Mouse (Mus musculus): ENCODE data around the gene Rmnd5a. TPM values are rescaled to one million over a fixed set of nuclear protein-coding genes. Genes with fewer than 3 reads are reported as not detected.
A peak's percentile ranks its signal among the peaks of the same experiment; 100 is the strongest.

Gene Rmnd5a
- polyA plus RNA-seq, 1 experiment from 2014 or later, result 10.7 TPM

GRCm38 (mm10) chr6:71439506-71440216 is 776 bp downstream of the Rmnd5a start:
- peaks cover 2% of the 10 kb centered on the region; the same call in 1 of the 2 replicates for H3K4me1 ChIP-seq (ENCODE audit: control insufficient read depth, insufficient read depth, low read length)
- H3K4me3 ChIP-seq (ENCODE audit: low read depth, low read length), result peak overlapping the region; percentile 82
- H3K9me3 ChIP-seq (ENCODE audit: control insufficient read depth, low read length), result no peaks in the 10 kb centered on the region
- H3K4me2 ChIP-seq (ENCODE audit: low read depth, severe bottlenecking), result peak overlapping the region; percentile 71
- H3K27ac ChIP-seq (replicated peaks; ENCODE audit: low read depth, low read length), result peak overlapping the region; percentile 89
- DNase-seq (ENCODE audit: low spot score) (peak; percentile 74), ATAC-seq (ENCODE audit: insufficient number of reproducible peaks, low FRiP score, low TSS enrichment, low read depth) (peak; percentile 15; the same call in 1 of the 2 replicates)
- H3K9ac ChIP-seq (ENCODE audit: low read length), result peak overlapping the region; percentile 89
- no peaks in the 10 kb centered on the region for H3K36me3 ChIP-seq (ENCODE audit: control insufficient read depth, insufficient read depth, low read length)
- WGBS, result under 1% methylated on average over 45 of the region's 62 CpGs
- no peaks in the 10 kb centered on the region for H3K27me3 ChIP-seq (ENCODE audit: control insufficient read depth, insufficient read depth, low read length)

DNA sequence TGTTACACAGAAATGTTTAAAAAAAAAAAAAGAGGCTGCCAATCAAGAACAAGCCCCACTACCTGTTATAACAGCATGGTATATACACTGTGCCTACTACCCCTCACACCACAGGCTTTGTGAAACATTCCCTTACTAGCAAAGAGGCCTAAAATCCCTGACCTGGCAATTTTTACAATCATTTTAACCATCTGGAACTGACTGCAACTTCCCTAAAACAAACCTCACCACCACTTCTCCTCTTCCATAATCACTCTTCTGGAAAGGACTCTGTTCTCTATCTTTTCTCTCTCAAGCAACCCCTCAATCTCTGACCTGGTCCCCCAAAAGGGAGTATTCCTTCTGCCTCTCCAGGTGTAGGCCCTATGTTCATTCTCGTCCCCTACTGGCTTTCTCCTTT is 2.4 kb downstream of the Rmnd5a start:
- Histone ChIP-seq H3K4me1 (ENCODE audit: control insufficient read depth, insufficient read depth, low read length) (peaks cover 4% of the 10 kb centered on the region; the same call in 1 of the 2 replicates), H3K27ac (replicated peaks; ENCODE audit: low read depth, low read length) (no peak overlapping the region), H3K9me3 (ENCODE audit: control insufficient read depth, low read length) (no peaks in the 10 kb centered on the region), H3K27me3 (ENCODE audit: control insufficient read depth, insufficient read depth, low read length) (no peaks in the 10 kb centered on the region), H3K4me2 (ENCODE audit: low read depth, severe bottlenecking) (no peak overlapping the region), H3K4me3 (ENCODE audit: low read depth, low read length) (no peak overlapping the region), H3K9ac (ENCODE audit: low read length) (no peak overlapping the region), H3K36me3 (ENCODE audit: control insufficient read depth, insufficient read depth, low read length) (no peaks in the 10 kb centered on the region)
- WGBS, result 75% methylated on average over 1 of the region's 1 CpGs
- DNase-seq (ENCODE audit: low spot score), result no peak
- no peak for ATAC-seq (ENCODE audit: insufficient number of reproducible peaks, low FRiP score, low TSS enrichment, low read depth)

DNA sequence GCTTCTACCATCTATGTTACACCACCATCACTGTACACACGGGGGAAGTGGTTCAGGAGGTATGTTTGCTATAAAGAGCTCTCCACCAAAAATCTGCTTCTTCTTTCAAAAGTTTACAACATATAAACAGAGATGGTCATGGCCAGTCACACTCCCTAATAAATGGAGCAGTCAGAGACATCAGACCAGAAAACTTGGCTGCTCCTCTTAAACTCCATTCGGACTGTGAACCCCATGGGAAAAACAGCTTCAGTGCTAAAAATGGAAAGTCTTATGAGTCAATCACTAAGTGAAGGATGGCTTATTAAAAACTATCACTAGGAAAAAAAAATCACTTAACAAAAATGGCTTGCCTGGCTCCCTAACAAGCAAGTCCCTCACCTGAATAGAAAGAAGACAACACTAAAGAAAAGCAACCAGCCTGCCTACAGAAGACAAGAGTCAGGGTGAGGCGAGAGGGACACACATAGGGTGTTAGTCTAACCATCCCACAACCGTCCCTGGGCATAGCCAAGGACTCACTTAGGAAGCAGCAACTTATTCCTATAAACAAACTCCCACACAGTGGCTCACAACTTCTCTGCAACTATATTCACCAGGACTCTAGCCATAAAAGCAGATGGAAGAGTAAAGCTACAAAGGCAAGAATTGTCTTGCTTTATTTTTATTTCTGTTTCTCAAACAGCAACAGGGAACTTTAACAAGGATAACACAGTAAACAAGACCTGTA is 12.3 kb downstream of the Rmnd5a start:
- no peak for ATAC-seq (ENCODE audit: insufficient number of reproducible peaks, low FRiP score, low TSS enrichment, low read depth)
- DNase-seq (ENCODE audit: low spot score), result no peak
- no peak overlapping the region for H3K27ac ChIP-seq (replicated peaks; ENCODE audit: low read depth, low read length)
- H3K27me3 ChIP-seq (ENCODE audit: control insufficient read depth, insufficient read depth, low read length), result no peaks in the 10 kb centered on the region
- H3K9ac ChIP-seq (ENCODE audit: low read length), result no peak overlapping the region
- no peak overlapping the region for H3K4me3 ChIP-seq (ENCODE audit: low read depth, low read length)
- no peaks in the 10 kb centered on the region for H3K9me3 ChIP-seq (ENCODE audit: control insufficient read depth, low read length)
- WGBS, result 86% methylated on average over 4 of the region's 4 CpGs
- peaks cover 2% of the 10 kb centered on the region for H3K4me1 ChIP-seq (ENCODE audit: control insufficient read depth, insufficient read depth, low read length)
- H3K36me3 ChIP-seq (ENCODE audit: control insufficient read depth, insufficient read depth, low read length), result peaks cover 3% of the 10 kb centered on the region; the same call in 1 of the 2 replicates
- no peak overlapping the region for H3K4me2 ChIP-seq (ENCODE audit: low read depth, severe bottlenecking)

DNA sequence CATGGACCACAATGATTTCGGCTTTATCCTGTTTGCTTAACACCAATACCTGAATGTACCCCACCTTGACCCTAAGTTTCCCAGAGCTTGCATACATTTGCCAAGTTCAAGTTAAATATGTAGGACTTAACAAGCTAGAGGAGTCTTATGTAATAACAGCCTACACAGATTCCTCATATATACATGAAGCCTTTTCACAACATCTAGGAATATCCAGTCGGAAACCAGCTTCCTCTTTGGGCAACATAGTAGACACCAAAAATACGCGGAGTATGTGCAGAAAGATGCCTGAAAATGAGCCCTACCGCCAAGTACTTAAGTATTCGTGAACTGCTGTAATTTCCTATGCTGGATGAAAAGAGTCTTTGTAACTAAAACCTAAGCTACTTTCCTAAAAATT is 14.8 kb downstream of the Rmnd5a start:
- 92% methylated on average over 6 of the region's 6 CpGs for WGBS
- H3K4me3 ChIP-seq (ENCODE audit: low read depth, low read length), result no peak overlapping the region
- no peak overlapping the region for H3K4me2 ChIP-seq (ENCODE audit: low read depth, severe bottlenecking)
- DNase-seq (ENCODE audit: low spot score) (no peak), ATAC-seq (ENCODE audit: insufficient number of reproducible peaks, low FRiP score, low TSS enrichment, low read depth) (no peak)
- H3K27ac ChIP-seq (replicated peaks; ENCODE audit: low read depth, low read length), result no peak overlapping the region
- no peaks in the 10 kb centered on the region for H3K27me3 ChIP-seq (ENCODE audit: control insufficient read depth, insufficient read depth, low read length)
- H3K9me3 ChIP-seq (ENCODE audit: control insufficient read depth, low read length), result no peaks in the 10 kb centered on the region
- H3K9ac ChIP-seq (ENCODE audit: low read length), result no peak overlapping the region
- H3K4me1 ChIP-seq (ENCODE audit: control insufficient read depth, insufficient read depth, low read length), result no peaks in the 10 kb centered on the region
- peaks cover 3% of the 10 kb centered on the region; the same call in 1 of the 2 replicates for H3K36me3 ChIP-seq (ENCODE audit: control insufficient read depth, insufficient read depth, low read length)

DNA sequence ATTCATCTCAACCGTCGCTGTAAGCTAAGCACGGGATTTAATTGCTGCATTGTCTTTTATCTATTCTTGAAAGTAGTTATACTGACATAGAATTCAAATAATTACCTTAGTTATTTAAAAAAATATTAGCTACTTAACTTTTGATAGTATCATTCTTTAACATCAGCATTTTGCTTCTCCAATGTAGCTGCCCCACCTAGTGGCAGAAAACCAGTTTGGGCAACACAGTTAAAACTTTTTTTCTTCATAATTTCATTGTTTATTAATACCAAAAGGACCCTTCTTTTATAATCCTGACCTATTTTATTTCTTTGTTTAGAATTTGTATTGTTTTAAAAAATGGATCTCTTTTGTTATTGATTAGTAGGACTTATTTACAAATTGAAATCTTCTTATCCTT is 17.3 kb downstream of the Rmnd5a start:
- no peak for ATAC-seq (ENCODE audit: insufficient number of reproducible peaks, low FRiP score, low TSS enrichment, low read depth)
- 94% methylated on average over 3 of the region's 3 CpGs for WGBS
- no peaks in the 10 kb centered on the region for H3K9me3 ChIP-seq (ENCODE audit: control insufficient read depth, low read length)
- no peak for DNase-seq (ENCODE audit: low spot score)
- H3K4me1 ChIP-seq (ENCODE audit: control insufficient read depth, insufficient read depth, low read length), result no peaks in the 10 kb centered on the region
- no peak overlapping the region for H3K27ac ChIP-seq (replicated peaks; ENCODE audit: low read depth, low read length)
- H3K4me3 ChIP-seq (ENCODE audit: low read depth, low read length), result no peak overlapping the region
- peaks cover 3% of the 10 kb centered on the region; the same call in 1 of the 2 replicates for H3K36me3 ChIP-seq (ENCODE audit: control insufficient read depth, insufficient read depth, low read length)
- H3K9ac ChIP-seq (ENCODE audit: low read length), result no peak overlapping the region
- H3K27me3 ChIP-seq (ENCODE audit: control insufficient read depth, insufficient read depth, low read length), result no peaks in the 10 kb centered on the region
- no peak overlapping the region for H3K4me2 ChIP-seq (ENCODE audit: low read depth, severe bottlenecking)

- Histone ChIP-seq H3K27ac (replicated peaks; ENCODE audit: low read depth, low read length) (no peak overlapping the region), H3K36me3 (ENCODE audit: control insufficient read depth, insufficient read depth, low read length) (no peaks in the 10 kb centered on the region; the same call in 1 of the 2 replicates), H3K27me3 (ENCODE audit: control insufficient read depth, insufficient read depth, low read length) (no peaks in the 10 kb centered on the region), H3K4me3 (ENCODE audit: low read depth, low read length) (no peak overlapping the region), H3K9ac (ENCODE audit: low read length) (no peak overlapping the region), H3K9me3 (ENCODE audit: control insufficient read depth, low read length) (no peaks in the 10 kb centered on the region), H3K4me2 (ENCODE audit: low read depth, severe bottlenecking) (no peak overlapping the region), H3K4me1 (ENCODE audit: control insufficient read depth, insufficient read depth, low read length) (no peaks in the 10 kb centered on the region)
- ATAC-seq (ENCODE audit: insufficient number of reproducible peaks, low FRiP score, low TSS enrichment, low read depth) (no peak), DNase-seq (ENCODE audit: low spot score) (no peak)
- 69% methylated on average over 3 of the region's 3 CpGs for WGBS
Measured at GRCm38 (mm10) chr6:71422162-71422561, 18.3 kb downstream of the Rmnd5a start.

- no peak overlapping the region for H3K27ac ChIP-seq (replicated peaks; ENCODE audit: low read depth, low read length)
- DNase-seq (ENCODE audit: low spot score) (no peak), ATAC-seq (ENCODE audit: insufficient number of reproducible peaks, low FRiP score, low TSS enrichment, low read depth) (no peak)
- WGBS, result 93% methylated on average over 6 of the region's 6 CpGs
- no peak overlapping the region for H3K9ac ChIP-seq (ENCODE audit: low read length)
- H3K36me3 ChIP-seq (ENCODE audit: control insufficient read depth, insufficient read depth, low read length), result no peaks in the 10 kb centered on the region; the same call in 1 of the 2 replicates
- no peaks in the 10 kb centered on the region for H3K4me1 ChIP-seq (ENCODE audit: control insufficient read depth, insufficient read depth, low read length)
- H3K9me3 ChIP-seq (ENCODE audit: control insufficient read depth, low read length), result no peaks in the 10 kb centered on the region
- no peak overlapping the region for H3K4me2 ChIP-seq (ENCODE audit: low read depth, severe bottlenecking)
- no peaks in the 10 kb centered on the region for H3K27me3 ChIP-seq (ENCODE audit: control insufficient read depth, insufficient read depth, low read length)
- no peak overlapping the region for H3K4me3 ChIP-seq (ENCODE audit: low read depth, low read length)
Measured at GRCm38 (mm10) chr6:71420848-71421247, 19.6 kb downstream of the Rmnd5a start.

DNA sequence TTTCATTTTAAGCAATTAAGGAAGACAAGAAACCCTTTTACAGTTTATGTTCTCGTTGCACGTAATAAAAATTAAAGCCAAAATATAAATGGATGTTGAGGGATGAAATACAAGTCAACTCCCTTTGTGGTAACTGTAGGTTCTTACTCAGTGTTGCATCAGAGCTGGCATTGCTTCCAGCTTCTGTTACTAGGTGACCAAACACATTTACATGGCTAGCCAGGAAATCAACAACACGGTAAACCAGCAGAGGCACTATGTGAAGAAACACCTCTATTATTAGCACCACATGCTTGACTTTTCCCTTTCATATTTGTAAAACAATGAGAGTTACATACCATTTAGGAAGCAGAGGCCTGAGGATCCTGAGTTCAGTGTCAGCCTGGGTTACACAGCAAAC is 21.6 kb downstream of the Rmnd5a start:
- ATAC-seq (ENCODE audit: insufficient number of reproducible peaks, low FRiP score, low TSS enrichment, low read depth), result no peak
- no peaks in the 10 kb centered on the region; the same call in 1 of the 2 replicates for H3K36me3 ChIP-seq (ENCODE audit: control insufficient read depth, insufficient read depth, low read length)
- WGBS, result 87% methylated on average over 3 of the region's 3 CpGs
- no peaks in the 10 kb centered on the region for H3K4me1 ChIP-seq (ENCODE audit: control insufficient read depth, insufficient read depth, low read length)
- no peak overlapping the region for H3K9ac ChIP-seq (ENCODE audit: low read length)
- H3K9me3 ChIP-seq (ENCODE audit: control insufficient read depth, low read length), result no peaks in the 10 kb centered on the region
- H3K4me3 ChIP-seq (ENCODE audit: low read depth, low read length), result no peak overlapping the region
- no peaks in the 10 kb centered on the region for H3K27me3 ChIP-seq (ENCODE audit: control insufficient read depth, insufficient read depth, low read length)
- no peak for DNase-seq (ENCODE audit: low spot score)
- no peak overlapping the region for H3K27ac ChIP-seq (replicated peaks; ENCODE audit: low read depth, low read length)
- no peak overlapping the region for H3K4me2 ChIP-seq (ENCODE audit: low read depth, severe bottlenecking)

Measured in limb, embryonic 11.5 days (tissue).